Mouse (Mus musculus): ENCODE data around the gene Hip1r. TPM values are rescaled to one million over a fixed set of nuclear protein-coding genes. Genes with fewer than 3 reads are reported as not detected.
A peak's percentile ranks its signal among the peaks of the same experiment; 100 is the strongest.

Gene Hip1r
- total RNA-seq, 2 experiments from 2014 or later, result 82.6 to 85.0 TPM

DNA sequence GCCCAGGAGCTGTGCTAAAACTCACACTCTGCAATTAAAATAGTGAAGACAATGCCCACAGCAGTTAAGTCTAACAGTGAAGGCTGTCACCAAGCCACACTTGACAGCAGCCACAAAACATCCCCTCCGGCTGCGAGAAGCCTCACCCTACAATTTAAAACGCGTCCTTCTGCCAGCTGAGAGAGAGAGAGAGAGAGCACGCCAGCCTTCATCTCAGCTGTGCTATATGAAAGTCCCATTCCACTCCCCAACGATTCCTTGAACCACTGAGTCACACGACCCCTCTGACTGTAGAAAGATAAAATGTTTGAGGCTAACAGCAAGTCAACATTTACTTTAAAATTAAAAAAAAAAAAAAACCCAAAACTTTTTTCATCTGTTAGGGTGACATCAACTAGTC lies 55.3 kb downstream of the Hip1r start:
- no peak for DNase-seq (ENCODE audit: low spot score in 2 of 2)
- intact Hi-C loops (cut with DNase I), result no loop called here

DNA sequence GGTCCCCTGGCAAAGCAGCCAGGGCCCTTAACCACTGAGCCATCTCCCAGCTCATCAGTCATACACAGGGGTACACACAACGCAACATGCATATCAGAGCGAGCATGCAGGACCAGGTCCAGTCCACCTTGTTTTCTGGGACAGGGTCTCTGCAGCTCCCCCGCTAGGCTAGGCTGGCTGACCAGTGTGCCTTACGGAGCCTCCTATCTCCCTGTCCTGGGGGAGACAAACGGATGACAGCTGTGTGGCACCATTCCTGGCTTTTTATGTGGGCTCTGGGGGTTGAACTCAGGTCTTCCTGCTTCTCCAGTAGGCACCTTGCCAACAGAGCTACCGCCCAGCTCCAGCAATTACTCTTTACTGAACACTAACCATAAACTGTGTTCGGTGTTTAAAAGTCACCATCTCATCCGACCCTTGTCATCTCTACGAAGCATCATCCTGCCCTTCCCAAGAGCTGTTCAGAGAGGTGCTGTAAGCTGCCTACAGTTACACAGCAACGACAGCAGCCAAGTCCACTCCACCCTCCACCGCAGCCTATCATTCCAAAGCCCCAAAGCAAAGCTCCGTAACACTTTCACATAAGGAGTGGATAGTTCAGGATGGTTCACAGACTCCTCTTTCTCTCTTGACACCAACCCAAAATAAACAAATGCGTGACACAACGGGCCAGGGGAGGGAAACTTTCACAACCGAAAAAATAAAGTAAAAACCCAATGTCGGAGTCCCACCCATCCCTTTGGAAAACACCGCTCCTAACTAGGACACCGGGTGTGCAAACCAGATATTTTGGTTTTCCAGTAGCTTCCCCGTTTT lies 56.0 kb downstream of the Hip1r start:
- intact Hi-C loops (cut with DNase I), result loop anchor here (2.0 kb wide), 1 partner anchor 25 kb away; no protein-coding TSS in a partner anchor
- no peak for DNase-seq (ENCODE audit: low spot score in 2 of 2)

- intact Hi-C loops (cut with DNase I), result loop anchor here (2.0 kb wide), 1 partner anchor 26 kb away; no protein-coding TSS in a partner anchor
- DNase-seq (ENCODE audit: low spot score in 2 of 2), result no peak
These were observed 57.1 kb downstream of the Hip1r start for GRCm38 (mm10) chr5:124030386-124031067.

- intact Hi-C loops (cut with DNase I), result loop anchor here (2.0 kb wide), 1 partner anchor 27 kb away; no protein-coding TSS in a partner anchor
- no peak for DNase-seq (ENCODE audit: low spot score in 2 of 2)
These were observed 57.9 kb downstream of the Hip1r start for GRCm38 (mm10) chr5:124031068-124031955.

DNA sequence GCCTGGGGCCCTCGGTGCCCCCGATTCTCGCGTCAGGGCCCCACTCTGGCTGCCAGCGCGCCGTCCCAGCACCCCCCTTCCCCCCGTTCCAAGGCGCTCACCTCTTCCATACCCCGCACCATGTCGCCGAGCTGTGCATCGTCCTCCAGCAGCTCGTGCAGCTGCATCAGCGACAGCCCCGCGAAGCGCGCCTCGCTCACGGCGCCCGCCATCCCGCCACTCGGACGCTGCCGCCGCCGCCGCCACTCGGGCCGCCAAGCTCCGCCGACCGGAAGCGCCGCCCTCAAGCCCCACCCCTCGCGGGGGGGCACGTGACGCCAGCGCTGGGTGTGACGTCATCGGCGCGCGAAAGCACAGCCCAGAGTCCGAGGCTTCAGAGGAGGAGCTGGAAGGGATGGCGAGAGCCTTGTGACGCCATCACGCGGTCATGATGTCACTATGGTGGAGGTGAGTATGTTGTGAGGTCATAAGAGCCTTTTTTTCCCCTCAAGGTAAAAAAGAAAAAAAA lies 58.6 kb downstream of the Hip1r start, which contains the start of gene Vps37b:
TSS of gene Vps37b (minus strand) at position 270 of the 508 bp plus-strand sequence.
- intact Hi-C loops (cut with DNase I), result no loop called here
- peak; percentile 90 to 93 for DNase-seq (ENCODE audit: low spot score in 2 of 2)

- intact Hi-C loops (cut with DNase I), result no loop called here
- DNase-seq (ENCODE audit: low spot score in 2 of 2), result no peak
These were observed 61.0 kb downstream of the Hip1r start for GRCm38 (mm10) chr5:124034471-124034870.

DNA sequence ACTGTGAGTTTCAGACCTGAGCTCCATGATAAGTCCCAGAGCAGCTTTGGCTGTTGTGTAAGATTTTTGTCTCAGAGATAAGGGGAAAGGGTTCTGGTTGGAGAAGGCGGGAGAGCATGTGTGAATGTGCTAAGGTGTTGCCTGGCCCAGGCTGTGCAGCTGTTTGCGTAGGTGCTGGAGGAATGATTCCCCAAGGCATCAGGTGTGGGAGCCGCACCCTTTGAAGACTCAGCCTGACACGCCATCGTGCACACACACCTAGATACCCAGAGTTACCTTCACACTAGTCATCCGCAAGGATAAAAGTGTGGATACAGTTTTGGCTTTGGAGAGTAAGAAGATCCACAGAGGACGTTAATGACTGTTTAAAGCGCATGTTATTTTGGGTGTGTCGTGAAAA lies 62.0 kb downstream of the Hip1r start:
- no peak for DNase-seq (ENCODE audit: low spot score in 2 of 2)
- intact Hi-C loops (cut with DNase I), result no loop called here

GRCm38 (mm10) chr5:124035806-124036205 lies 62.4 kb downstream of the Hip1r start:
- intact Hi-C loops (cut with DNase I), result no loop called here
- DNase-seq (ENCODE audit: low spot score in 2 of 2), result no peak

GRCm38 (mm10) chr5:124036341-124036740 lies 62.9 kb downstream of the Hip1r start:
- no peak for DNase-seq (ENCODE audit: low spot score in 2 of 2)
- intact Hi-C loops (cut with DNase I), result no loop called here

DNA sequence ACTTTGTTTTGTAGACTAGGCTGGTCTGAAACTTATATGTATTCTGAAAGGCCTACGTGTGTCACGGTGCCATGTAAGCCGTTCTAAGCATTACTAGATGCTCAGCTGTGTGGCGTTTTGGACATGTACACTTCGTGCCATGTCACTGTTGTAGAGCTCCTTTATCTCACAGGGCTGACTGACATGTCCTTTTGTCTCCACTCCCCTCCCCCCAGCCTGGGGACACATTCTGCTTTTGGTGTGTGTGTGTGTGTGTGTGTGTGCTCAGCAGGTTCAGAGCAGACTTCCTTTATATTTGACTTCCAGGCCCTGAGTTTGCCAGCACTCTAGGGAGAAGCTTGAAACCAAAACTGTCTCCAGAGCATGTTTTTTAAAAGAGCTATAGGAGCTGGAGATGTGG lies 63.4 kb downstream of the Hip1r start:
- intact Hi-C loops (cut with DNase I), result no loop called here
- peak in 1 of 2 experiments; percentile 56 for DNase-seq (ENCODE audit: low spot score in 2 of 2)

- intact Hi-C loops (cut with DNase I), result no loop called here
- DNase-seq (ENCODE audit: low spot score in 2 of 2), result no peak
These were observed 66.2 kb downstream of the Hip1r start for GRCm38 (mm10) chr5:124039602-124040001.

GRCm38 (mm10) chr5:124041097-124041496 lies 67.7 kb downstream of the Hip1r start:
- DNase-seq (ENCODE audit: low spot score in 2 of 2), result peak in 1 of 2 experiments; percentile 45
- intact Hi-C loops (cut with DNase I), result no loop called here

GRCm38 (mm10) chr5:124043212-124043978 lies 70.0 kb downstream of the Hip1r start:
- intact Hi-C loops (cut with DNase I), result no loop called here
- peak; percentile 82 to 89 for DNase-seq (ENCODE audit: low spot score in 2 of 2)

DNA sequence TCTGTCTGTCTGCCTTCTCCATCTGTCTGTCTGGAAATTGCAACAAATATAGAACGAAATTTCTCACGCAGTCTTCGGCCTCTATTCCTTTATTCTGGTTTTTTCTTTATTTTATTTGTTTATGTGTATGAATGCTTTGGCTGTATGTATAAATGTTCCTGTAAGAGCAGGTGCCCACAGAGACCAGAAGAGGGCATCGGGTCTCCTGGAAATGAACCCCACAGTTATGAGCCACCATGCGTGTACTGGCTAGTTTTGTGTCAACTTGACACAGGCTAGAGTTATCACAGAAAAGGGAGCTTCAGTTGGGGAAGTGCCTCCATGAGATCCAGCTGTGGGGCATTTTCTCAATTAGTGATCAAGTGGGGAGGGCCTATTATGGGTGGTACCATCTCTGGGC lies 70.6 kb downstream of the Hip1r start:
- intact Hi-C loops (cut with DNase I), result no loop called here
- no peak for DNase-seq (ENCODE audit: low spot score in 2 of 2)

DNA sequence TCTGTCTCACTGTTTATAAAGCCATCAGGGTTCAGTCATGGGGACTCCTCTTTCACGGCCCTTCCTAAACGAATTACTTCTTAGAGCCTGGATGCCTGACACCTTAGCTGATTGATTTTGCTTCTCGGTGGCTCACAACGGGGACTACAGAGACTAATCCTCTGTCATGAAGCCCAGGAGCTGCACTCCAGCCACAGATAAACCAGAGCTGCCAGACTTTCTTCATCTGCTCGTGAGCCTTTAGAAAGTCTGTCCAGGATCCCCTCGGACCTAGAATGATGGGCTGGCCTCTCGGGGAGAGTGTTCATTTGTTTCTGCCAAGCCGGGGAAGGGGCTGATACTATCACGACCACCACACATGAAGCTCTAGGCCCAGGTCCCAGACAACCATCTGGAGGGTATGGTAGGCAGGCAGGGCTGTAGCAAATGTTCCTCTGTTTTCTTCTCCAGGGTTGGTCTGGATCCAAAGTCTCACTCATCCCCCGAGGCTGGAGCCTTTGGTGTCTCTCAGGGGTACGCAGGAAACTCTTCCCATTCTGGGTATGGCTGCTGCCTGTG lies 72.1 kb downstream of the Hip1r start:
- DNase-seq (ENCODE audit: low spot score in 2 of 2), result no peak
- intact Hi-C loops (cut with DNase I), result no loop called here

DNA sequence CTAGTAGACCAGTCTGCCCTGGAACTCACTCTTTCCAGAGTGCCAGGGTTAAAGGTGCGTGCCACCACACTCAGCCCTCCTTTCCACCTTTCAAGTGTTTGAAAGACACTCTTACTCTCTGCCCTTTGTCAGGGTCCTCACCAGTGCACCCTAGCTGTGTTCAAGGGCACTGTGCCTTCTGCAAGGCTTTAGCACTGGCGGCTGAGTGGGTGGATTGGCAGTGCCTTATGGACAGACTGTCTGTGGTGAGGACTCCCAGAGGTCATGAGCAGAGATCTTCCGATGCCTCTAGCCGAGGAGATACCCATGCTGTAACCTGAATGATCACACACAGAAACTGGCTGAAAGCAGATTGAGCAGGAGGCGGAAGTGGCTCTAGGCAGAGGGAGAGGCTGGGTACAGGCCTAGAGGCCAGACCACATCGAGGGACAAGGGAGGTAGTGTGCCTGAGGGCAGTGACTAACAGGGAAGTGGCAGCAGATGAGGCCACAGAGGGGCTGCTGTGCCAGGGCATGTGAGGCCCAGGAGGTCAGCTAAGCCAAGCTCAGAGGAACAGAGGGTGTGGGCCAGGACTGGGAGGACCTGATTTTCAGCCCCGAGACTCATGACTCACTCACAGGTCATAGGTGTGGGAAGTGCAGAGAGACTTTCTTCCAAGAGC lies 73.4 kb downstream of the Hip1r start:
- intact Hi-C loops (cut with DNase I), result no loop called here

DNA sequence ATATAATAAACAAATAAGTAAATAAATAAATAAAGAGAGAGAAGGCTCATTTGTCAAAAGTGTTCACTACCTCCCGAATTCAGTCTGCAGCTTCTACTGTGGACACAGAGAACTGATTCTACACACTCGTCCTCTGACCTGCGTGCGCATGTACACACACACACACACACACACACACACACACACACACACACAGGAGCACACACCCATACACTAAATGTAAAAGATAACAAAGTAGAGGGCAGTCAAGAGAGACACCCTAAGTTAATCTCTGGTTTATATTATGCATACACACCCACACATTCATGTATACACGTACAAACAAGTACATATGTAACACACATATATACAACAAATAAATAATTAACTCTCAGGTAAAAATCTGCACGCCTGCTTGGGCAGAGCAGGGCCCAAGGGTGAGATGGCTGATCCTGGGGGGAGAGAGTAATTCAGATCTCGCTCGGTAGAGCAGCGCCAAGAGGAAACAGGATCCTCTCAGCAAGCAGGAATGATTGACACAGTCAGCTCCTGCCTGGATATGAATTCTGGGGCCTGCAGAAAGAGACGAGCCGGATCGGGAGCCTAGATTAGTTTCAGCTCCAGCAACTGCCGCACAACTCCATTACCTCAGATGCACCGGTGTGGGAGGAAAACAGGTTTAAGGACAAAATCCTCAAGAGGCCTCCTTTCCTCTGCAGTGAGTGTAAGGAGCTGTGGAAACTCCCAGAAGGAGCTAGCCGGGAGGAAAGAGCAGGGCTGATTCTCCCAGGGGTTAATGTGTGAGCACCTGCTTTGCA lies 76.0 kb downstream of the Hip1r start:
- peak; percentile 53 to 60 for DNase-seq (ENCODE audit: low spot score in 2 of 2)
- intact Hi-C loops (cut with DNase I), result no loop called here

More for the DNA sequence above, 73.4 kb downstream of the Hip1r start:
- DNase-seq (ENCODE audit: low spot score in 2 of 2), result no peak

Data from left cerebral cortex, postnatal 14 days (tissue).